Mouse (Mus musculus) hindbrain, postnatal 0 days (tissue): Measurements from ENCODE around the gene Fhad1. TPM values are rescaled to one million over a fixed set of nuclear protein-coding genes. Genes with fewer than 3 reads are reported as not detected.

Source experiments
- ATAC-seq: fragments of 200-750 bp; cut with Nextera tagmentation; 2 replicates; pipeline ENCODE4 v1.8.0; 2017; ENCODE audit warnings: mild to moderate bottlenecking, moderate TSS enrichment, moderate library complexity
- DNase-seq: peaks from one replicate; pipeline ENCODE4 v3.0.0-alpha.2; 2015; ENCODE audit warnings: low spot score
- H3K27ac ChIP-seq: fragments of 300-500 bp; sonication (generic); 2 replicates; pipeline ENCODE4 v1.5.1; 2014; ENCODE audit warnings: mild to moderate bottlenecking
- H3K27me3 ChIP-seq: fragments of 300-500 bp; sonication (generic); 2 replicates; pipeline ENCODE4 v1.6.1; 2014; ENCODE audit warnings: low read length, mixed read lengths; ENCODE audit not compliant: insufficient read depth
- H3K36me3 ChIP-seq: fragments of 300-500 bp; sonication (generic); 2 replicates; pipeline ENCODE4 v1.6.1; 2014; ENCODE audit warnings: low read length, mixed read lengths; ENCODE audit not compliant: insufficient read depth
- H3K4me1 ChIP-seq: fragments of 300-500 bp; sonication (generic); 2 replicates; pipeline ENCODE4 v1.6.1; 2014; ENCODE audit warnings: antibody characterized with exemption, low read length, mixed read lengths; ENCODE audit not compliant: insufficient read depth
- H3K4me2 ChIP-seq: fragments of 300-500 bp; sonication (generic); 2 replicates; pipeline ENCODE4 v1.6.1; 2014; ENCODE audit warnings: low read depth, mild to moderate bottlenecking, low read length, moderate library complexity, mixed read lengths
- H3K4me3 ChIP-seq: fragments of 300-500 bp; sonication (generic); 2 replicates; pipeline ENCODE4 v1.5.1; 2014; ENCODE audit warnings: low read length
- H3K9ac ChIP-seq: fragments of 300-500 bp; sonication (generic); replicated peaks from 2 replicates; pipeline ENCODE4 v1.6.1; 2014; ENCODE audit warnings: mild to moderate bottlenecking, low read length, moderate library complexity, mixed read lengths
- H3K9me3 ChIP-seq: fragments of 300-500 bp; sonication (generic); 2 replicates; pipeline ENCODE4 v1.6.1; 2016; ENCODE audit warnings: low read length, mixed read lengths
- CTCF ChIP-seq: IDR thresholded peaks from 2 replicates; pipeline ENCODE4 v1.5.1; 2016; ENCODE audit warnings: antibody characterized with exemption, control low read depth, low read depth
- WGBS: fragments of 180-500 bp; shearing (Covaris S2); extraction: QIAGEN DNeasy Blood & Tissue Kit; methylation state at CpG from one replicate; pipeline ENCODE4 v1.1.7; 2014; 5-methylcytosine and 5-hydroxymethylcytosine counted together
- polyA plus RNA-seq: library from polyadenylated mRNA; unstranded; fragments of >200 nt; fragmentation: Nextera tagmentation; extraction: Ambion mirVana; gene quantifications from 2 replicates; pipeline ENCODE4 v1.2.1, GENCODE M21; 2015
- total RNA-seq: library from RNA; depleted of rRNA; stranded (reverse); fragments of >200 nt; gene quantifications from 2 replicates; pipeline ENCODE4 v1.2.3, GENCODE M21; 2014

Fhad1 gene
- total and polyA plus RNA-seq, 2 experiments from 2014 or later, result 2.0 to 5.8 TPM

DNA sequence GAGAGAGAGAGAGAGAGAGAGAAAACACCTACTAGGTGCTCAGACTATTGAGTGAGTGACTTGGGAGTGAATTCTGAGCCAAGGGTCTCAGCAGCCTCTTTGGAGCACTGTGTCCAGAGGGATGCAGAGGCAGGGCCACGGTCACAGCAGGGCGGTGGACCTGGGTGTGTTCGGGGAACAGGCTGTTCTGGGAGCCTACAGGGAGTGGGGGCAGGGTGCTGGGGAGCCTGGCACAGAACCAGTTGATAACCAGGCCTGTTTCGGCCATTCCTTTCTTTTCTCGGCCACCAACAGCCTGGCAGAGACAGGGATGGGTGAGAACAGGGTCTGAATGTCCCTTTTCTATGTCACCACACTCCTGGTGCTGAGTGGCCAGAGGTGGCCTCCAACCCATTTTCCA lies 152.0 kb downstream of the Fhad1 start:
- peaks cover 15% of the 10 kb centered on the region for H3K4me1 ChIP-seq
- no peak for DNase-seq
- H3K9me3 ChIP-seq, result no peaks in the 10 kb centered on the region
- H3K36me3 ChIP-seq, result peaks cover 13% of the 10 kb centered on the region; the same call in 1 of the 2 replicates
- H3K4me3 ChIP-seq, result no peak overlapping the region
- H3K9ac ChIP-seq, result no peak overlapping the region
- H3K4me2 ChIP-seq, result no peak overlapping the region
- no peak for ATAC-seq
- no peak overlapping the region for H3K27ac ChIP-seq
- 63% methylated on average over 5 of the region's 5 CpGs for WGBS
- no peaks in the 10 kb centered on the region for H3K27me3 ChIP-seq
- TF ChIP-seq CTCF, result no peak

DNA sequence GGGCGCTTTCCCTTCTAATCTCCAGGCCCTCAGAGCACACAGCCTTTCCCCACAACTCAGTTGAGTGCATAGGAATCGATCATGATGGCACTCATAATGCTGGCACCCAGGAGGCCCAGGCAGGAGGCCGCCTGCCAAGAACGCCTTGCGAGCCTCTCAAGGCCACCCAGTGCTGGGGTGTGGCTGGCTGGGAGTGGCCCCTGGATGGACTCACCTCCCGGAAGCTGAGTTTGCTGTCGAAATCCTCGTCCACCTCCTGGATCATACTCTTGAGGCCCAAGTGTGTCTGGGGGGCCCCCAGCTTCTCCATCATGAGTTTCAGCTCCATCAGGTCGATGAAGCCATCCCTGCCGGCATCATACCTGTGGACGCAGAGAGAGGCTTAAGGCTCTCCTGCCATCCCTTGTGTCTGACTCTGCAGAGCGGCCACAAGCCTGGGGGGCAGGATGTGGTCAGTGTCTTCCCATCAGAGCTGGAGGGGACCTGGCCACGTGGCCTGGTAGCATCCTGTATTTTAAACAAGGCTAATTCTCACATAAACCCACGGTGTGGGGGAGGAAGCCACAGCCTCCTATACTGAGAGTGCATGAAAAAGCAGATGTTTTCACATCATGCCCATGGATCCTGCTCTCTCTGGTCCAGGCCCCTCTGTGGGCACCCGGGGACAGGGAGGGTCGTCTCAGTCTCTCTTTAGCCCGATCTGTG lies 153.1 kb downstream of the Fhad1 start:
- H3K4me1 ChIP-seq, result peaks cover 5% of the 10 kb centered on the region; the same call in 1 of the 2 replicates
- no peaks in the 10 kb centered on the region for H3K9me3 ChIP-seq
- H3K4me3 ChIP-seq, result no peak overlapping the region
- no peaks in the 10 kb centered on the region for H3K27me3 ChIP-seq
- no peak for ATAC-seq
- no peak overlapping the region for H3K9ac ChIP-seq
- 91% methylated on average over 17 of the region's 17 CpGs for WGBS
- no peak for DNase-seq
- no peak overlapping the region for H3K27ac ChIP-seq
- peaks cover 13% of the 10 kb centered on the region; the same call in 1 of the 2 replicates for H3K36me3 ChIP-seq
- no peak overlapping the region for H3K4me2 ChIP-seq
- TF ChIP-seq CTCF, result no peak

DNA sequence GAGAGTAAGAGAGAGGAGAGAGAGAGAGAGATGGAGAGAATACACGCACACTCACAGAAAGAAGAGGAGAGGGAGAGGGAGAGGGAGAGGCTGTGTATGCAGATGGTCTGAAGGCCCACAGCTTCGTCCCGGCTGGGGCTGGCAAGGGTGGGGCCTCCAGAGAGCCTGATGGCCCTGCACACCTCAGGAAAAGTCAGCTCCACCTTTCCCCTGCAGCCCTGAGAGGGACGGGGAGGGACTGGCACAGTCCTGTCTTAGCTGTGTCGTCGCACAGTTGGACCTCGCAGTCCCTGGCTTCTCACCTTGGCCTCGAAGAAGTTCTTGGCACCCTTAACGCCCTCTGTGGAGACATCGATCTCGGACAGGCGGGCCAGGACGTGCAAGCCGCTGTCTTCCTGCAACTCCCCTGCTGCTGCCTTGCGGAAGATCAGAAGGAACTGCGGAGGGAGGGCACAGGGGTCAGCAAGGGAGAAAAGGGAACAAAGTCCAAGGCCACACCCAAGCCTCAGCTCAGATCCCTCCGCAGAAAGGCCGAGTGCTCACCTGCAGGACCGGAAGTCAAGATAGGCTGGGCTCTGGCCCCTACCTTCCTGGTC lies 154.5 kb downstream of the Fhad1 start:
- Histone ChIP-seq H3K36me3 (peaks cover 13% of the 10 kb centered on the region; the same call in 1 of the 2 replicates), H3K4me2 (no peak overlapping the region), H3K9me3 (no peaks in the 10 kb centered on the region), H3K27me3 (no peaks in the 10 kb centered on the region), H3K4me1 (no peaks in the 10 kb centered on the region), H3K4me3 (no peak overlapping the region), H3K9ac (no peak overlapping the region), H3K27ac (no peak overlapping the region)
- no peak for ATAC-seq
- WGBS, result 67% methylated on average over 19 of the region's 19 CpGs
- no peak for TF ChIP-seq CTCF
- DNase-seq, result no peak

DNA sequence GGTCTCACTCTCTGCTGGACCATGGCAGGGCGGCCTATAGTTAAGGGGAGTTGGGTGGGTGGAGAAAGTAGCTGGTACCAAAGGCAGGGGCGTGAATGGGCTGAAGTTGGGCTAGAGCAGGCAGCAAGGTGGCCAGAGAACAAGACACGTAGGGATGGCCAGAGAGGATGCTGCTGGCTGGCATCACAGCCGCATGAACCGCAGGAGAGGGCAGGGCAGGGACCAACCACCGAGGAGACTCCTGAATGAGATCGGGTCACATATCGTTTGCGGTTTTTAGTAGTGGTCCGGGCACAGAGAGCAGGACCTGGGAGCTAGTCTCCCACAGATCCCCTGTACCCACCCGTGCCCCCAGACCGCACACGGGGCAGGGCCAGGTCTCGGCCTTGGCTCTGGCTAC lies 155.5 kb downstream of the Fhad1 start:
- Histone ChIP-seq H3K9ac (no peak overlapping the region), H3K4me2 (no peak overlapping the region), H3K27ac (no peak overlapping the region), H3K4me3 (no peak overlapping the region), H3K27me3 (no peaks in the 10 kb centered on the region), H3K4me1 (no peaks in the 10 kb centered on the region), H3K9me3 (no peaks in the 10 kb centered on the region), H3K36me3 (peaks cover 13% of the 10 kb centered on the region; the same call in 1 of the 2 replicates)
- TF ChIP-seq CTCF, result no peak
- no peak for ATAC-seq
- 93% methylated on average over 14 of the region's 14 CpGs for WGBS
- DNase-seq, result no peak

DNA sequence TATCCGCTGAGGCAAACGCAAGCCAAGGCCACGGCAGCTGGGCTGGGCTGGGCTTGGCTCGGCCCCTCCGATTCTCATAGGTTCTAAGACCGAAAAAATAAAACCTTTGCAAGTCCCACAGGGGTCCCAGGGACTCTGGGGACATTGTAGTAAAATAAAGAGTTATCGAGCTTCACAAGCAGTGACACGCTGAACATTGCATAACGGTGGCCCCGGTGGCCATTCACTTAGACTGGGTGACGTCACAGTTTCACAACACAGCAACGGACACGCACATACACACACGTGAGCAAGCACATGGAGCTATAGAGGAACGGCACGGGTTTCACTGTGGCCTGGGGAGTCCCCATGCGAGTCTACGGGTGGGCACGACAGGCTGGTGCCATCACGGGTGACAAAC lies 156.4 kb downstream of the Fhad1 start:
- Histone ChIP-seq H3K27me3 (no peaks in the 10 kb centered on the region), H3K9me3 (no peaks in the 10 kb centered on the region), H3K9ac (no peak overlapping the region), H3K4me1 (no peaks in the 10 kb centered on the region), H3K4me2 (no peak overlapping the region), H3K27ac (no peak overlapping the region), H3K36me3 (peaks cover 13% of the 10 kb centered on the region; the same call in 1 of the 2 replicates), H3K4me3 (no peak overlapping the region)
- ATAC-seq (no peak), DNase-seq (no peak)
- WGBS, result 83% methylated on average over 20 of the region's 20 CpGs
- TF ChIP-seq CTCF, result no peak

DNA sequence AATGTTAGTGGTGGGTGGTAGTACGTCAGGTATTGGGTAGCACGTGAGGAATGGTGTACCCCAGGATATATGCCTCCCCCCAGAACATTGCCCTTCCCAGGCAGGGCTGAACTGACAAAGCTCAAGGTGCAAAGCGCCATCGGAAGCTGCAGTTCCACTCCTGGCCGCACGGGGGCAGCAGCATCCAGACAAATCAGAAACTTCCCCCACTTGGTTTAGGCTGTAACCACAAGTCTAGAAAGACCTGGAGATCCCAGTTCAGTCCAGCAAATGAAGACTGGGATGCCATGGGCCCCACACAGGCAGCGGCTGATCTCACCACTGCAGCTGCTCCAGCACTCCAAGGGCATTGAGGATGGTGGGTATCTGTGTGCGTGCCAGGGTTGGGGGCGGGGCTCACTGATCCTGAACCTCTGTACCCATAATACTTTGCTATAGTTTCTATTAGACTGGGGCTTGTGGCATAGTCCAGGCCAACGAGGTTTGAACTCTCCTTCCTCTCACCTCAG lies 157.4 kb downstream of the Fhad1 start:
- H3K36me3 ChIP-seq, result peaks cover 13% of the 10 kb centered on the region; the same call in 1 of the 2 replicates
- no peaks in the 10 kb centered on the region for H3K27me3 ChIP-seq
- no peaks in the 10 kb centered on the region for H3K9me3 ChIP-seq
- TF ChIP-seq CTCF, result peak; percentile 98
- no peak overlapping the region for H3K4me3 ChIP-seq
- H3K27ac ChIP-seq, result no peak overlapping the region
- H3K9ac ChIP-seq, result no peak overlapping the region
- DNase-seq (peak; percentile 86), ATAC-seq (peak; percentile 72)
- H3K4me2 ChIP-seq, result no peak overlapping the region
- H3K4me1 ChIP-seq, result no peaks in the 10 kb centered on the region
- WGBS, result 16% methylated on average over 10 of the region's 10 CpGs

DNA sequence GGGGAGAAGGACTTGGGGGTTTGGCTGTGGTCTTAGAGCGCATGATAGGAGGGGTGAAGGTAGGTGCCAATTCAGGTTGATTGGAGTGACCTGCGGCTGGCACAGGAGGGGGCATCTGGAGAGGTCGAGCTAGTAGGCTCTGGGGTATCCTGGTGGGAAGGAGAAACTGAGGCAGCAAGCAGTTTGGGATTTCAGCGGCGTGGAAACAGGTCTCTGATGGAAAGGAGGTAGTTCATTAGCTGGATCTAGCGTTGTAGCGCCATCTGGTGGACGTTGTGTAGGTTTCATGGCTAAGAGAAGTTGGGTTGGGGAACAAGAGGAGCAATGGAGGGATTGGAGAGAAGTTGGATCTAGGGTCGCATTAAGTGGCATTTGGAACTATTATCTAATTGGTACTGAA lies 161.4 kb downstream of the Fhad1 start:
- ATAC-seq (no peak), DNase-seq (peak; percentile 78)
- WGBS, result 70% methylated on average over 9 of the region's 9 CpGs
- Histone ChIP-seq H3K4me2 (no peak overlapping the region), H3K27me3 (no peaks in the 10 kb centered on the region), H3K27ac (no peak overlapping the region), H3K36me3 (no peaks in the 10 kb centered on the region), H3K9ac (no peak overlapping the region), H3K9me3 (no peaks in the 10 kb centered on the region), H3K4me1 (no peaks in the 10 kb centered on the region), H3K4me3 (no peak overlapping the region)
- peak; percentile 87 for TF ChIP-seq CTCF
